Mouse (Mus musculus) intestine, embryonic 14.5 days (tissue): Measurements from ENCODE around the gene Ddx54. TPM values are rescaled to one million over a fixed set of nuclear protein-coding genes. Genes with fewer than 3 reads are reported as not detected.

Source experiments
- ATAC-seq: fragments of 200-750 bp; cut with Nextera tagmentation; replicated peaks from 2 replicates; pipeline ENCODE4 v1.8.0; 2017; ENCODE audit warnings: low read depth, moderate number of reproducible peaks, moderate TSS enrichment, moderate library complexity; ENCODE audit not compliant: low FRiP score, low TSS enrichment
- DNase-seq: peaks from one replicate; pipeline ENCODE4 v3.0.0-alpha.2; 2018; ENCODE audit warnings: low spot score
- H3K27ac ChIP-seq: fragments of 300-500 bp; sonication (generic); 2 replicates; pipeline ENCODE4 v1.5.1; 2014; ENCODE audit warnings: low read depth, mild to moderate bottlenecking, control low read depth
- H3K27me3 ChIP-seq: fragments of 300-500 bp; sonication (generic); replicated peaks from 2 replicates; pipeline ENCODE4 v1.6.1; 2014; ENCODE audit warnings: low read length, control low read depth; ENCODE audit not compliant: control insufficient read depth, insufficient read depth
- H3K36me3 ChIP-seq: fragments of 300-500 bp; sonication (generic); 2 replicates; pipeline ENCODE4 v1.6.1; 2014; ENCODE audit warnings: low read length, control low read depth; ENCODE audit not compliant: control insufficient read depth, insufficient read depth
- H3K4me1 ChIP-seq: fragments of 300-500 bp; sonication (generic); replicated peaks from 2 replicates; pipeline ENCODE4 v1.6.1; 2014; ENCODE audit warnings: low read length, control low read depth, mixed read lengths; ENCODE audit not compliant: control insufficient read depth, insufficient read depth
- H3K4me2 ChIP-seq: fragments of 300-500 bp; sonication (generic); 2 replicates; pipeline ENCODE4 v1.6.1; 2014; ENCODE audit warnings: low read length
- H3K4me3 ChIP-seq: fragments of 300-500 bp; sonication (generic); 2 replicates; pipeline ENCODE4 v1.5.1; 2014; ENCODE audit warnings: low read depth, low read length, control low read depth, mixed read lengths
- H3K9ac ChIP-seq: fragments of 300-500 bp; sonication (generic); 2 replicates; pipeline ENCODE4 v1.6.1; 2014; ENCODE audit warnings: mild to moderate bottlenecking, low read length
- H3K9me3 ChIP-seq: fragments of 300-500 bp; sonication (generic); 2 replicates; pipeline ENCODE4 v1.6.1; 2016; ENCODE audit warnings: low read length, control low read depth; ENCODE audit not compliant: control insufficient read depth
- WGBS: fragments of 180-500 bp; shearing (Covaris S2); extraction: QIAGEN DNeasy Blood & Tissue Kit; methylation state at CpG from one replicate; pipeline ENCODE4 v1.1.7; 2014; 5-methylcytosine and 5-hydroxymethylcytosine counted together
- polyA plus RNA-seq: library from polyadenylated mRNA; unstranded; fragments of >200 nt; fragmentation: Nextera tagmentation; extraction: Ambion mirVana; gene quantifications from 2 replicates; pipeline ENCODE4 v1.2.1, GENCODE M21; 2014

The Ddx54 gene
- polyA plus RNA-seq, 1 experiment from 2014 or later: 41.0 TPM

DNA sequence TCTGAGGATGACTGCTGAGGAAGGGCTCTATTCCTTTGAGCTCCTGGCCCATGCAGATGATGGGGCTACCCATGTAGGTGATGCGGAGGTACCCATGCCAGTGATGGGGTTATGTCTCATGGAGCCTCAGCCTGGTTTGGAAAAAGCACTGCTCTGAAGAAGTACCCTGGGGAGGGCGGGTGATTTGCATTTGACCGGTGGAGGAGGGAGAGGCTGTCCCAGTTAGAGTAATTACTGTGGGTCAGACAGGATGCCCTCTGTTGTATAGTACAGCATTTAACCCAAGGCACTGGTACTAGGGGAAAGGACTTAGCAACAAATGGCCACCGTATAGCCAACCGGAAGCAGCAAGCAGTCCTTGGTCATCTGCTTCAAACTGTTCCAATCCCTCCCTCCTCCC lies 22.3 kb downstream of the Ddx54 start:
- H3K4me1 ChIP-seq: no peaks in the 10 kb centered on the region
- 38% methylated on average over 5 of the region's 5 CpGs for WGBS
- DNase-seq: no peak

GRCm38 (mm10) chr5:120635633-120636032 lies 23.1 kb downstream of the Ddx54 start:
- Histone ChIP-seq H3K4me1 (no peaks in the 10 kb centered on the region), H3K27ac (no peak overlapping the region), H3K9me3 (0 out of 2 replicates have a peak, but pooled peaks cover 5% of the 10 kb centered on the region), H3K36me3 (no peaks in the 10 kb centered on the region), H3K4me3 (no peak overlapping the region), H3K9ac (no peak overlapping the region), H3K27me3 (no peaks in the 10 kb centered on the region; the same call in 1 of the 2 replicates), H3K4me2 (no peak overlapping the region)
- 76% methylated on average over 5 of the region's 5 CpGs for WGBS
- ATAC-seq: no peak
- DNase-seq: no peak

More for the DNA sequence above, 22.3 kb downstream of the Ddx54 start:
- no peak overlapping the region for H3K27ac ChIP-seq
- no peak overlapping the region for H3K4me3 ChIP-seq
- H3K36me3 ChIP-seq: no peaks in the 10 kb centered on the region
- no peaks in the 10 kb centered on the region; the same call in 1 of the 2 replicates for H3K27me3 ChIP-seq
- no peak for ATAC-seq
- H3K9ac ChIP-seq: no peak overlapping the region
- no peak overlapping the region for H3K4me2 ChIP-seq
- 0 out of 2 replicates have a peak, but pooled peaks cover 5% of the 10 kb centered on the region for H3K9me3 ChIP-seq

GRCm38 (mm10) chr5:120640094-120640493 lies 27.6 kb downstream of the Ddx54 start:
- Histone ChIP-seq H3K4me2 (no peak overlapping the region), H3K4me1 (no peaks in the 10 kb centered on the region), H3K4me3 (no peak overlapping the region), H3K9ac (no peak overlapping the region), H3K9me3 (no peaks in the 10 kb centered on the region), H3K27ac (no peak overlapping the region), H3K36me3 (no peaks in the 10 kb centered on the region), H3K27me3 (no peaks in the 10 kb centered on the region)
- DNase-seq (no peak), ATAC-seq (no peak)
- WGBS: 89% methylated on average over 7 of the region's 7 CpGs

DNA sequence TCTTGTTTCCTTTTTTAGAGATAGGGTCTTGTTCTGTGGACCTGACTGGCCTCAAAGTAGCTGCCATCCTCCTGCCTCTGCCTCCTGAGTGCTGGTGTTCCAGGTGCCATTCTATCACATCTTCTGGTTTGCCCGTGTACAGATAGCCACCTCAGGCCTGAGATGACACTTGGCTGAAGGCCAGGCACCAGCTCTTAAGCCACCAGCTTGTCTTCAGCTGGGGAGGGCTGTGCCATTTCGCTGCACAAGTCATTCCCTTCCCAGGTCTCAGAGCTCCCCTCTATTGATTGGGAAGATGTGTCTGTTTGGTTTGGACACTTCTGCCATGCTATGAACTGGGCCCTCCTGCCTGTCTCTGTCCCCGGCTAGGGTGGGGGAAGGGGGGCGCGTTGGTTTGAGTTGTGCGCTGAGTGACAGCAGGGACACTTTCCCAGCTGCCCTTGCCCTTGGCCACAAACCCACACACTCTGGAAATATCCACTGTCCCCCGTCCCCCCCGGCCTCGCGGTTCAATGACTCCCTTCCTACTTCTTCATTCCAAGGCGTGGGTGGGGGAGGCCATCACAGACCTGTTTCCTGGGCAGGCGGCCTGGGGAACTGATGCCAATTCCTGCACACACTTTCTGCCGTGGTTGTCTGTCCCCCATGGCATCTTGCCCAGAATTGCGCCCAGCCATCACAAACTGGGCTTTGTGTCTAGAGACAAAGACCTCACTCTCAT lies 31.0 kb downstream of the Ddx54 start:
- no peak overlapping the region for H3K27ac ChIP-seq
- peaks cover 20% of the 10 kb centered on the region for H3K27me3 ChIP-seq
- H3K9me3 ChIP-seq: no peaks in the 10 kb centered on the region
- peaks cover 2% of the 10 kb centered on the region; the same call in 1 of the 2 replicates for H3K4me1 ChIP-seq
- ATAC-seq (no peak), DNase-seq (no peak)
- H3K4me2 ChIP-seq: no peak overlapping the region
- H3K9ac ChIP-seq: no peak overlapping the region
- H3K36me3 ChIP-seq: no peaks in the 10 kb centered on the region
- H3K4me3 ChIP-seq: no peak overlapping the region
- WGBS: 81% methylated on average over 14 of the region's 14 CpGs

- Histone ChIP-seq H3K9ac (no peak overlapping the region), H3K4me1 (peaks cover 9% of the 10 kb centered on the region; the same call in 1 of the 2 replicates), H3K27me3 (peaks cover 27% of the 10 kb centered on the region), H3K4me2 (no peak overlapping the region), H3K9me3 (no peaks in the 10 kb centered on the region), H3K4me3 (no peak overlapping the region), H3K36me3 (no peaks in the 10 kb centered on the region), H3K27ac (no peak overlapping the region)
- ATAC-seq (no peak), DNase-seq (no peak)
- whole genome bisulfite sequencing: 70% methylated on average over 3 of the region's 3 CpGs
Measured at GRCm38 (mm10) chr5:120644227-120644626, 31.7 kb downstream of the Ddx54 start.

GRCm38 (mm10) chr5:120645851-120646250 lies 33.3 kb downstream of the Ddx54 start:
- no peaks in the 10 kb centered on the region for H3K9me3 ChIP-seq
- 59% methylated on average over 6 of the region's 6 CpGs for WGBS
- DNase-seq: no peak
- no peak for ATAC-seq
- H3K36me3 ChIP-seq: no peaks in the 10 kb centered on the region
- H3K4me3 ChIP-seq: no peak overlapping the region
- H3K9ac ChIP-seq: no peak overlapping the region
- no peak overlapping the region for H3K4me2 ChIP-seq
- peaks cover 43% of the 10 kb centered on the region for H3K27me3 ChIP-seq
- peaks cover 9% of the 10 kb centered on the region; the same call in 1 of the 2 replicates for H3K4me1 ChIP-seq
- no peak overlapping the region for H3K27ac ChIP-seq

DNA sequence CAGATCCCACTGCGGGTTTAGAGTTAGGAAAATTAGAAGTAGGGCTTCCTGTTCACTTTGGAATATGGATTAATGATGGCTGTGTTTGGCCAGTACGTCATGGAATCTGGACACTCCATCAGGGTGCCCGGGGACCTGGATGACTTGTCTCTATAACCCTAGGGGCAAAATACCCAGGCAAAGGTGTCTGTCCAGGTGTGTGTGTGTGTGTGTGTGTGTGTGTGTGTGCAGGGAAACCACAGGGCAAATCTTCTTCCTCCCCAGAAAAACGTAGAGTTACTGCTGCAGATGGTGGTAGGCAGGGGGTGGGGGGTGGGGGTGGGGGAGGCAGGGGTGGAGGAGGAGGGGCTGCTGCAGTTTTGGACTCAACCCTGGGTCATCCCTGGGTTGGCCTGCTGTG lies 34.8 kb downstream of the Ddx54 start:
- Histone ChIP-seq H3K4me1 (peaks cover 9% of the 10 kb centered on the region; the same call in 1 of the 2 replicates), H3K4me2 (no peak overlapping the region), H3K27me3 (peaks cover 43% of the 10 kb centered on the region), H3K9me3 (no peaks in the 10 kb centered on the region), H3K27ac (no peak overlapping the region), H3K36me3 (no peaks in the 10 kb centered on the region), H3K4me3 (no peak overlapping the region), H3K9ac (no peak overlapping the region)
- ATAC-seq (no peak), DNase-seq (no peak)
- WGBS: 66% methylated on average over 4 of the region's 4 CpGs

GRCm38 (mm10) chr5:120647814-120648491 lies 35.4 kb downstream of the Ddx54 start:
- Histone ChIP-seq H3K9ac (no peak overlapping the region), H3K27me3 (peaks cover 43% of the 10 kb centered on the region), H3K4me1 (peaks cover 9% of the 10 kb centered on the region; the same call in 1 of the 2 replicates), H3K27ac (no peak overlapping the region), H3K4me3 (no peak overlapping the region), H3K9me3 (no peaks in the 10 kb centered on the region), H3K4me2 (peak overlapping the region; percentile 48), H3K36me3 (no peaks in the 10 kb centered on the region)
- ATAC-seq (no peak), DNase-seq (no peak)
- WGBS: 36% methylated on average over 12 of the region's 12 CpGs
